Mouse (Mus musculus) hindbrain, embryonic 11.5 days (tissue): ENCODE measurements around the gene Senp6. TPM values are rescaled to one million over a fixed set of nuclear protein-coding genes. Genes with fewer than 3 reads are reported as not detected.
"Not testable (repeated sequence)": the region's sequence is repeated elsewhere in the genome, so short reads cannot be mapped to it uniquely, and the experiment has no call there.

Source experiments
- ATAC-seq: fragments of 200-750 bp; cut with Nextera tagmentation; 2 replicates; pipeline ENCODE4 v1.8.0; 2017; ENCODE audit warnings: mild to moderate bottlenecking, moderate TSS enrichment, moderate library complexity; ENCODE audit not compliant: low FRiP score
- DNase-seq: peaks from one replicate; pipeline ENCODE4 v3.0.0-alpha.2; 2015; ENCODE audit warnings: low spot score
- H3K27ac ChIP-seq: fragments of 300-500 bp; sonication (generic); 2 replicates; pipeline ENCODE4 v1.5.1; 2014; ENCODE audit warnings: mild to moderate bottlenecking, low read depth, low read length
- H3K27me3 ChIP-seq: fragments of 300-500 bp; sonication (generic); 2 replicates; pipeline ENCODE4 v1.6.1; 2014; ENCODE audit warnings: mild to moderate bottlenecking, low read length, moderate library complexity, mixed read lengths; ENCODE audit not compliant: control insufficient read depth, insufficient read depth
- H3K36me3 ChIP-seq: fragments of 300-500 bp; sonication (generic); 2 replicates; pipeline ENCODE4 v1.6.1; 2014; ENCODE audit warnings: mild to moderate bottlenecking, low read length, moderate library complexity, mixed read lengths; ENCODE audit not compliant: control insufficient read depth, insufficient read depth
- H3K4me1 ChIP-seq: fragments of 300-500 bp; sonication (generic); replicated peaks from 2 replicates; pipeline ENCODE4 v1.6.1; 2014; ENCODE audit warnings: low read length, mixed read lengths; ENCODE audit not compliant: control insufficient read depth, insufficient read depth
- H3K4me2 ChIP-seq: fragments of 300-500 bp; sonication (generic); replicated peaks from 2 replicates; pipeline ENCODE4 v1.6.1; 2014; ENCODE audit warnings: mild to moderate bottlenecking, low read depth, low read length
- H3K4me3 ChIP-seq: fragments of 300-500 bp; sonication (generic); 2 replicates; pipeline ENCODE4 v1.5.1; 2014; ENCODE audit warnings: low read depth, low read length
- H3K9ac ChIP-seq: fragments of 300-500 bp; sonication (generic); 2 replicates; pipeline ENCODE4 v1.6.1; 2014; ENCODE audit warnings: low read depth, low read length
- H3K9me3 ChIP-seq: fragments of 300-500 bp; sonication (generic); 2 replicates; pipeline ENCODE4 v1.6.1; 2016; ENCODE audit warnings: low read length; ENCODE audit not compliant: control insufficient read depth
- WGBS: fragments of 180-500 bp; shearing (Covaris S2); extraction: QIAGEN DNeasy Blood & Tissue Kit; methylation state at CpG from one replicate; pipeline ENCODE4 v1.1.7; 2014; 5-methylcytosine and 5-hydroxymethylcytosine counted together
- polyA plus RNA-seq: library from polyadenylated mRNA; unstranded; fragments of >200 nt; fragmentation: Nextera tagmentation; extraction: Ambion mirVana; gene quantifications from 2 replicates; pipeline ENCODE4 v1.2.1, GENCODE M21; 2014

The Senp6 gene
- 72.3 and 88.1 TPM in 2 replicates for polyA plus RNA-seq

- Histone ChIP-seq H3K4me2 (peak within 1 kb of the TSS; percentile 41), H3K9me3 (no peaks in the 10 kb centered on the region), H3K36me3 (no peaks in the 10 kb centered on the region), H3K4me1 (no peaks in the 10 kb centered on the region; the same call in 1 of the 2 replicates), H3K4me3 (peak within 1 kb of the TSS; percentile 95), H3K9ac (peak within 1 kb of the TSS; percentile 100), H3K27me3 (no peaks in the 10 kb centered on the region), H3K27ac (peak within 1 kb of the TSS; percentile 100)
- peak; percentile 95 for ATAC-seq
- DNase-seq = peak; percentile 83
- under 1% methylated on average over 59 of the region's 74 CpGs for WGBS
Measured at GRCm38 (mm10) chr9:80066367-80067220, at the start of gene Senp6. Senp6 (plus strand) TSS chr9:80066903.

- no peak overlapping the region for H3K4me3 ChIP-seq
- DNase-seq (no peak), ATAC-seq (no peak)
- WGBS = 75% methylated on average over 3 of the region's 3 CpGs
- no peaks in the 10 kb centered on the region for H3K36me3 ChIP-seq
- no peak overlapping the region for H3K27ac ChIP-seq
- no peaks in the 10 kb centered on the region for H3K4me1 ChIP-seq
- no peak overlapping the region for H3K9ac ChIP-seq
- no peak overlapping the region for H3K4me2 ChIP-seq
- H3K27me3 ChIP-seq = no peaks in the 10 kb centered on the region
- no peaks in the 10 kb centered on the region for H3K9me3 ChIP-seq
Measured at GRCm38 (mm10) chr9:80020429-80020828, 46.3 kb upstream of the Senp6 start.

DNA sequence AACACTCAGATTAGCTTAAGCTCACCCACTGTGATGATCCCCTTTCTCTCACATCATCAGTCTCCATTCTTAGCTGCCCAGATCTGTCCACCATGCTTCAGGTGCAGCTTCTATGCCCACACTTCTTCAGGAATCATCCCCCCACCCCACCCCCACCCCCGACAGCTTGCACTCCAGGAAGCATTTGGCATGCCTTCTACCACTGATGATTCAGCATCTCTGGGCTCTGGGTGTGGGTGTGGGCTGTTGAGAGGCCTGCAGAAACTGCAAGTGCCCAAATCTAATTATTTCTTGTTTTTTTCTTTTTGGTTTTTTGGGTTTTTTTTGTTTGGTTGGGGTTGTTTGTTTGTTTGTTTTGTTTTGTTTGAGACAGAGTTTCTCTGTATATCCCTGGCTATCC is 45.1 kb upstream of the Senp6 start:
- Histone ChIP-seq H3K9me3 (no peaks in the 10 kb centered on the region), H3K27me3 (no peaks in the 10 kb centered on the region), H3K4me3 (no peak overlapping the region), H3K27ac (no peak overlapping the region), H3K36me3 (no peaks in the 10 kb centered on the region), H3K4me2 (no peak overlapping the region), H3K4me1 (no peaks in the 10 kb centered on the region), H3K9ac (no peak overlapping the region)
- 42% methylated on average over 1 of the region's 1 CpGs for WGBS
- ATAC-seq = no peak
- no peak for DNase-seq

DNA sequence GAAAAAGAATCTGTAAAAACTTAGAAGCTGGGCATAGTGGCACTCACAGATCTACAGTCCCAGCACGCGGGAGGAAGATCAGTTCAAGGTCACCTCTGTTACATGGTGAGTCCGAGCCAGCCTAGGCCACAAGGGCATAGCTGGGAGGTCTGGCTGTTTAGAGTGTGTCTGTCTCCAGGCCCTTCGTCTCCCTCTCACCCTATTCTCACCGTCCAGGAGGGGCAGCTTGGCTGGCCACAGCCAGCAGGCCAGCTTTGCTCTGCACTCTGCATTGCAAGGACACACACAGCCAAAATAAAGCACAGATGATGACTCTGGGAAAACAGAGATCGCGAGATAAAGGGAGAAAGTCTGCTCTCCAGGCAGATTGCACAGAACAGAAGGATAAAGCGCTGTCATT is 43.9 kb upstream of the Senp6 start:
- WGBS = 75% methylated on average over 8 of the region's 8 CpGs
- Histone ChIP-seq H3K36me3 (no peaks in the 10 kb centered on the region), H3K9ac (no peak overlapping the region), H3K4me2 (no peak overlapping the region), H3K27me3 (no peaks in the 10 kb centered on the region), H3K4me1 (no peaks in the 10 kb centered on the region), H3K9me3 (no peaks in the 10 kb centered on the region), H3K4me3 (no peak overlapping the region), H3K27ac (no peak overlapping the region)
- DNase-seq (no peak), ATAC-seq (no peak)

DNA sequence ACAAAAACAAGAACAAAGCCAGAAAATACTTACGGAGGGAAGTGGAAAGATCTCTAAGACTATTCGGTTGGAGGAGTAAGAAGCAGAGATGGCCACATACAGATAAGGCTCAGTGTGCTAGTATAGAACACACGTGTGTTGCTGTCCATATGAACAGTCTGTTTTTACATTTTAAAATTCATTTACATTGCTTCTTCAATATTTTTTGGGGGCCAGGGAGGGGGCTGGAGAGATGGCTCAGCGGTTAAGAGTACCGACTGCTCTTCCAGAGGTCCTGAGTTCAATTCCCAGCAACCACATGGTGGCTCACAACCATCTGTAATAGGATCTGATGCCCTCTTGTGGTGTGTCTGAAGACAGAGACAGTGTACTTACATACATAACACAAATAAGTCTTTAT is 41.4 kb upstream of the Senp6 start:
- H3K36me3 ChIP-seq, H3K4me1 ChIP-seq, H3K27me3 ChIP-seq, ATAC-seq, H3K27ac ChIP-seq, H3K9ac ChIP-seq, DNase-seq, H3K4me2 ChIP-seq, H3K4me3 ChIP-seq, H3K9me3 ChIP-seq: not testable (repeated sequence)
- 91% methylated on average over 5 of the region's 5 CpGs for WGBS

- H3K4me2 ChIP-seq = no peak overlapping the region
- H3K36me3 ChIP-seq = no peaks in the 10 kb centered on the region
- H3K9ac ChIP-seq = no peak overlapping the region
- H3K27ac ChIP-seq = no peak overlapping the region
- no peaks in the 10 kb centered on the region for H3K4me1 ChIP-seq
- H3K4me3 ChIP-seq = no peak overlapping the region
- no peaks in the 10 kb centered on the region for H3K27me3 ChIP-seq
- H3K9me3 ChIP-seq = no peaks in the 10 kb centered on the region
- peak; percentile 83 for DNase-seq
- 7% methylated on average over 2 of the region's 2 CpGs for WGBS
- no peak; the same call in 1 of the 2 replicates for ATAC-seq
Measured at GRCm38 (mm10) chr9:80026017-80026416, 40.7 kb upstream of the Senp6 start.

GRCm38 (mm10) chr9:80026581-80027021 is 40.1 kb upstream of the Senp6 start:
- no peaks in the 10 kb centered on the region for H3K27me3 ChIP-seq

GRCm38 (mm10) chr9:80037262-80037996 is 29.3 kb upstream of the Senp6 start:
- WGBS = 92% methylated on average over 13 of the region's 13 CpGs
- DNase-seq (no peak), ATAC-seq (no peak)
- Histone ChIP-seq H3K36me3 (no peaks in the 10 kb centered on the region), H3K4me1 (no peaks in the 10 kb centered on the region), H3K4me2 (no peak overlapping the region), H3K27ac (no peak overlapping the region), H3K9ac (no peak overlapping the region), H3K27me3 (no peaks in the 10 kb centered on the region), H3K9me3 (no peaks in the 10 kb centered on the region), H3K4me3 (no peak overlapping the region)

More at GRCm38 (mm10) chr9:80026581-80027021, 40.1 kb upstream of the Senp6 start:
- Histone ChIP-seq H3K4me3 (no peak overlapping the region), H3K4me1 (no peaks in the 10 kb centered on the region), H3K9me3 (no peaks in the 10 kb centered on the region), H3K4me2 (no peak overlapping the region), H3K9ac (no peak overlapping the region), H3K36me3 (no peaks in the 10 kb centered on the region), H3K27ac (no peak overlapping the region)
- no peak for ATAC-seq
- no peak for DNase-seq
- 73% methylated on average over 6 of the region's 6 CpGs for WGBS
